Comparison of ENCODE assay signal across 17 mouse cellular contexts in the genomic region with DNA sequence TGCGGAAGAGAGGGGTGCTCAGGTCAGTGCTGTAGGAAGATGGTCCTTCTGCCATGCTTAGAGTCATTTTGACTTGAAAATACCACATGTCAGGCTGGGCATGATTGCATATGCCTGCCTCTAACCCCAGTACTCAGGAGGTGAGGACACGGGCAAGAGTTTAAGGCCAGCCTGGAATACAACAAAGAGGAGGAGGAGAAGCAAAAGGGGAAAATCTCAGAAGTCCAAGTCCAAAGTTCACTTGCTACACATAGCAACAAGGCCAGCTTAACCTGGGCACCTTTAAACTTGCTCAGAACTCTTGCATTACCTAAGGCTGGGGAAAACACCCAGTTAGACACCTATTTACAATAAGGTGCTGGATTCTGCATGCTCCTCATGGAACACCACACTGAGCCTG. TPM values are rescaled to one million over a fixed set of nuclear protein-coding genes. Genes with fewer than 3 reads are reported as not detected.
"Had no signal": no experiment of that assay in that cellular context is flagged by ENCODE, and none has a peak within 500 bp of the region (broad histone marks: within the 10 kb centered on the region; RNA-seq: fewer than 3 reads in every experiment).

No protein-coding gene starts in this region.

- H3K4me1 ChIP-seq: limb, embryonic 13.5 days; liver, embryonic 12.5 days; midbrain, embryonic 10.5 days; neural tube, embryonic 15.5 days had no signal

- H3K27ac ChIP-seq: hindbrain, embryonic 14.5 days; limb, embryonic 13.5 days; liver, embryonic 12.5 days; midbrain, embryonic 10.5 days; neural tube, embryonic 15.5 days had no signal

- H3K4me2 ChIP-seq: hindbrain, embryonic 14.5 days; limb, embryonic 13.5 days; liver, embryonic 12.5 days; lung, embryonic 14.5 days; neural tube, embryonic 15.5 days had no signal

- H3K9me3 ChIP-seq: limb, embryonic 13.5 days; liver, embryonic 12.5 days; midbrain, embryonic 10.5 days; neural tube, embryonic 15.5 days had no signal

- ATAC-seq: liver, embryonic 12.5 days had no signal

- DNase-seq: left cerebral cortex, postnatal 4 days; lung, embryonic 14.5 days; lung, postnatal 10 days; lung, postnatal 4 days; midbrain, embryonic 14.5 days; right cerebral cortex, adult 18-20 months; right cerebral cortex, postnatal 25 days; thymus, adult 18-20 months; thymus, postnatal 14 days had no signal

- H3K27me3 ChIP-seq: limb, embryonic 13.5 days; liver, embryonic 12.5 days; neural tube, embryonic 15.5 days had no signal

- H3K36me3 ChIP-seq: limb, embryonic 13.5 days; liver, embryonic 12.5 days; midbrain, embryonic 10.5 days; neural tube, embryonic 15.5 days had no signal

- H3K4me3 ChIP-seq: limb, embryonic 13.5 days; liver, embryonic 12.5 days; midbrain, embryonic 10.5 days; myocyte; neural tube, embryonic 15.5 days had no signal

- H3K9ac ChIP-seq: hindbrain, embryonic 14.5 days; limb, embryonic 13.5 days; liver, embryonic 12.5 days; lung, embryonic 14.5 days; neural tube, embryonic 15.5 days had no signal

RNA-seq across cellular contexts. Expression of a gene that starts 19.5 kb away (rescaled TPM):
- total RNA-seq: layer of hippocampus, adult 18-20 months; left cerebral cortex, postnatal 4 days; megakaryocyte, adult 5-6 weeks had no signal
- polyA plus RNA-seq: hindbrain, embryonic 14.5 days; midbrain, embryonic 14.5 days; neural tube, embryonic 15.5 days had no signal
